Mouse (Mus musculus): ENCODE results near the gene Tbc1d17.

The Tbc1d17 gene

GRCm38 (mm10) chr7:44824872-44825271 lies 24.0 kb downstream of the Tbc1d17 start:
- peak; percentile 75 for DNase-seq (ENCODE audit: extremely low spot score, low spot score)

- no peak for DNase-seq (ENCODE audit: extremely low spot score, low spot score)
Measured at GRCm38 (mm10) chr7:44823409-44823808, 25.5 kb downstream of the Tbc1d17 start.

DNA sequence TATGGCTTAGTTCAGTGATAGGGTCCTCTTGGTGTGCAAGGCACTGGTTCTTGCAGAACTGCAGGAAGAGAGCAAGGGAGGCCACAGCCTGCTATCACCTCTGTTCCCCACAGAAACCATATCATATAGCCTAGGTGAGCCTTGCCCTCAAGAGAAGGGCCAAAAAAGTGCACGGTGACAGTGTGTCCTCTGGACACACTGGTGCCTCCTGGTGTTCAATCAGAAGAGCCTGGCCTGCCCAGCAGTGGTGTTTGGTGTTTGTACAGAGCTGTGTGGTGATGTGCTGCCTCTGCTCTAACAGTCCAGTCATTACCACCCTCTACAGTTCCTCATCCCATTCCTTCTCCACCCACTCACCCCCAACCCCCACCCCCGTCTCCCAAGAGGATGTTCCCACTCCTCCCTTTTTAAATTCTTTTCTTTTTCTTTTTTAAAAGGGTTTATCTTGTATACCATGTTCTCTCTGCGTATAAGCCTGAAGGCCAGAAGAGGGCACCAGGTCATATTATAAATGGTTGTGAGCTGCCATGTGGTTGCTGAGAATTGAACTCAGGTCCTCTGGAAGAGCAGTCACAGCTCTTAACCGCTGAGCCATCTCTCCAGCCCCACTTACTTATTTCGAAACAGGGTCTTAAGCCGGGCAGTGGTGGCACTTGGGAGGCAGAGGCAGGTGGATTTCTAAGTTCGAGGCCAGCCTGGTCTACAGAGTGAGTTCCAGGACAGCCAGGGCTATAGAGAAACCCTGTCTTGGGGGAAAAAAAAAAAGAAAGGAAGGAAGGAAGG lies 27.0 kb downstream of the Tbc1d17 start:
- DNase-seq (ENCODE audit: extremely low spot score, low spot score) = peak; percentile 12

DNA sequence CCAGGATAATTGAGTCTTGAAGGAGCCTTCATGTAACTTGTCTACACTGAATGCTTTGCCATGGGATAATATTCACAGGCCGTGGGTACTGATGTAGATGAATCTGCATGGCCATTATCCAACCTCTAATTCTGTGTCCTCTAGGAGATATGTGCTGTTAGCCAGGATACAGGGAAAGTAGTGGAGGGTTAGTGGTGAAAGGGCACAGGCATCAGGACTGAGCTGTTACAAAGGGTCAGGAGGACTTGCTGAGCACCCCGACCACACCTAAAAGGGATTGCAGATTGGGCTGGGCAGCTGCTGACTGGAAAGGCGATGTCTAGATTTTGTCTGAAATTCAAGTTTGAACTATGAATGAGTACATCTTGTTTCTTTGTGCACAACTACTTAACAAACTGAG lies 28.4 kb downstream of the Tbc1d17 start:
- peak; percentile 9 for DNase-seq (ENCODE audit: extremely low spot score, low spot score)

DNA sequence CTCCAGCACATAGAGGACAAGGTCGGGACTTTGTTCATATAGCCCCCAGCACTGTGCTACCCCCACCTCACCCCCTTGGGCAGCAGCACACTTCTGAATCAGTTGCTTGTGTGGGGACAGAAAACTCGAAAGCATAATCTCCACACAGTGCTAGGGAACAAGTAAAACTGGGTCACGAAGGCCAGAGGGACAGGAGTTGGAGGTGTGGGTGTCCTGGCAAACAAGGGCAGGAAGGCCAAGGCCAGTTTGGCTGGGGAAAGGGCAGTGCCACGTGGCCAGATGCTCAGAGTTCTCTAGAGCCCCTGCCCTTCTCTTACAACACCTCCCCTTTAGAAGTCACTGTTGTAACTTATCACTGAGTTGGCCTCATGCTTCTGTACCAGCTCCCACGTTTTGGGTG lies 29.0 kb downstream of the Tbc1d17 start:
- peak; percentile 12 for DNase-seq (ENCODE audit: extremely low spot score, low spot score)

DNA sequence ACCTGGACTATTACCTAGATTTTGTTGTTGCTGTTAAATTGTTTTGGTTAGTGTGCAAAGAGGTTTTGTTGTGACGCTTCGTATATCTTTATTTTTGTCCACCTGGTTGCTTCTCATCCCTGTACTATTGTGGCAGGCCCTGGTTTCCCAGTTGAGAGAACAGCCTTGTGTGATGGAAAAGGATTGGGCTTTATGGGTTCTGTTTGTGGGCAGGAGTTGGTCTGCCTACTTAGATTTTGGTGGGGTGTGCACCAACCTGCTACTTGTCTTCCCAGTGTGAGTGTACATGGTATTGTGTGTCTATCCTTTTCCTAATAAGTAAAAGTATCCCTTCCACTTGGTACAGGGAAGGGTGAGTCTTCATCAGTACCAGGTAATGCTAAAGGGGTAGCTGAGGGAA lies 29.5 kb downstream of the Tbc1d17 start:
- DNase-seq (ENCODE audit: extremely low spot score, low spot score) = no peak

GRCm38 (mm10) chr7:44818751-44819235 lies 30.1 kb downstream of the Tbc1d17 start:
- peak; percentile 14 for DNase-seq (ENCODE audit: extremely low spot score, low spot score)

- DNase-seq (ENCODE audit: extremely low spot score, low spot score) = peak; percentile 13
Measured at GRCm38 (mm10) chr7:44818164-44818563, 30.7 kb downstream of the Tbc1d17 start.

- DNase-seq (ENCODE audit: extremely low spot score, low spot score) = peak; percentile 13
Measured at GRCm38 (mm10) chr7:44817441-44817840, 31.4 kb downstream of the Tbc1d17 start.

DNA sequence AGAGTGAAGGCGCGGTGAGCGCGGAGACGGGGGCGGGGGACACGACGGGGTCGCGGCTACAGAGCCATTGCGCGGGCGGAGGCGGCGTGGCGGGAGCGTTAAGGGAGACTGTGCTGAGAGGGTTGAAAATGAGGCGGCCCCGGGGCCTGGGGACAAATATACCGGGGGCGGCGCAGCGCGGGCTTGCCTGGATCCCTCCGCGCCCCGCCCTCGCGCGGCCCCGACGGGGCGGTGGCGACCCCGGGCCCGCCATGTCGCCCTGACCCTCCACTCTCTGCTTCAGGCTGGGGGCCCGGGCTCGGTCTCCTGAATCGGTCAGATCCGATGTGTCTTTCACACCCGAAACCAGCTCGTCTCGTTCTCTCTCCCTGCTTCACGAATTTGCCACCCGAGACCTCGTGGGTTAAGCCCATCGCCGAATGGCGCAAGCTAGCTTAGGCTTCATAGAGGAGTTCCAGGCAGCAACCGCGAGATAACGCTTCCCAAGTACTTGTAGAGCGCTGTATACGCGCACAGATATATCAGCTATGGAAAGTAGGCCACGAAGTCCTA lies 32.3 kb downstream of the Tbc1d17 start, which contains the start of gene Atf5:
Gene Atf5, minus strand, starts transcription at position 189 of the 552 bp plus-strand sequence.
- no peak for DNase-seq (ENCODE audit: extremely low spot score, low spot score)

DNA sequence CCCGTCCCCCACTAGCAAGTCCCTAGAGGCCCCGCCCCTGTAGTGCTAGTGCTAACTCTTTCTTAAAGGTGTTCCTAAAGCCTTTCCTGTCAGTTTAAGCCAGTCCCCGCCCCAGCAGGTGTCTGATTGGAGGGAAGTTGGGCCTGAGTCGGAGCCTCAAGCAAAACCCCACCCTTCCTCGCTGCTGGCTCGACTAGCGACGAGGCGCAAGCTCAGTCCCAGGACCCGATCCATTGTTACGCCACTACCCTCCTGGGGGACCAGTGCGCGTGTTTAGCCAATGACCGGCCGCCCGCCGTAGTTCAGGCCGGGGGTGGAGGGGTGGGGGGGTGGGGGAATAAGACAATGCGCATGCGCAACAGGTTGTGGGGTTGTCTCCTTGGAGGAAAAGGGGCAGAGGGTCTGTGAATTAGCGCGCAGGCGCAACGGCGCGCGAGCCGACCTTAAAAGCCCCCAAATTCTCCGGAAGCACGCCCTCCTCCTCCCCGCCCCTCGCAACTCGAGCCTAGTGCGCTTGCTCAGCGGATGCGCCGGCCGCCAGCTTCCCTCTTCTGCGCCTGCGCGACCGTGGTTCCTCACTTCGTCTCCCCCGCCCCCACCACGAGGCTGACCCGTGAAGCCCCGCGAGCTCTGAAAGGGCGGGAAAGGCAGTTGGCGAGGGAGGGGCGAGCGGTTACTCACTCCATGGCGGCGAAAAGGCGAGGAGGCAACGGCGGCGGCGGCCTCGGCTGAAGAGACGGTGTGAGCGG lies 33.0 kb downstream of the Tbc1d17 start, which contains the start of the genes Nup62 and Il4i1:
Gene Nup62, plus strand, starts transcription at position 368 of the 749 bp plus-strand sequence.
Gene Il4i1, plus strand, starts transcription at position 667 of the 749 bp plus-strand sequence.
- peak; percentile 100 for DNase-seq (ENCODE audit: extremely low spot score, low spot score)

GRCm38 (mm10) chr7:44814952-44815553 lies 33.8 kb downstream of the Tbc1d17 start:
- DNase-seq (ENCODE audit: extremely low spot score, low spot score) = peak; percentile 32

- DNase-seq (ENCODE audit: extremely low spot score, low spot score) = peak; percentile 10
Measured at GRCm38 (mm10) chr7:44814423-44814822, 34.5 kb downstream of the Tbc1d17 start.

DNA sequence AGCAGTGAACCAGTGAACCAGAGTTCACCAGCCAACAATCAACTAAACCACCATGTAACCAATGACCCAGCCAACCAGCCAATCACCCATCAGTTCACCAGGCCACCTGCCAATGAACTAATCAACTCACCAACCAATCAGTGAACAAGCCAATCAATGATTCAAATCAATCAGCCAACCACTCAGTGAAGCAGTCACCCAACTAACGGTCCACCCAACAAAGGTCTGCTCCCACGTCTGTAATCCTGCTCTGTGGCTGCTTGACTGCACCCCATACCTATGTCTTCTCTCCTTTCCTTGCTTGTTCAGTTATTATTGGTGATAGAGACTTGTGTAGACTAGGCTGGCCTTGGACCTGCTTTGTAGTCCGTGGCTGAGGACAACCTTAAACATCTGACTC lies 34.9 kb downstream of the Tbc1d17 start:
- DNase-seq (ENCODE audit: extremely low spot score, low spot score) = no peak

GRCm38 (mm10) chr7:44812651-44813325 lies 36.1 kb downstream of the Tbc1d17 start:
- peak; percentile 8 for DNase-seq (ENCODE audit: extremely low spot score, low spot score)

DNA sequence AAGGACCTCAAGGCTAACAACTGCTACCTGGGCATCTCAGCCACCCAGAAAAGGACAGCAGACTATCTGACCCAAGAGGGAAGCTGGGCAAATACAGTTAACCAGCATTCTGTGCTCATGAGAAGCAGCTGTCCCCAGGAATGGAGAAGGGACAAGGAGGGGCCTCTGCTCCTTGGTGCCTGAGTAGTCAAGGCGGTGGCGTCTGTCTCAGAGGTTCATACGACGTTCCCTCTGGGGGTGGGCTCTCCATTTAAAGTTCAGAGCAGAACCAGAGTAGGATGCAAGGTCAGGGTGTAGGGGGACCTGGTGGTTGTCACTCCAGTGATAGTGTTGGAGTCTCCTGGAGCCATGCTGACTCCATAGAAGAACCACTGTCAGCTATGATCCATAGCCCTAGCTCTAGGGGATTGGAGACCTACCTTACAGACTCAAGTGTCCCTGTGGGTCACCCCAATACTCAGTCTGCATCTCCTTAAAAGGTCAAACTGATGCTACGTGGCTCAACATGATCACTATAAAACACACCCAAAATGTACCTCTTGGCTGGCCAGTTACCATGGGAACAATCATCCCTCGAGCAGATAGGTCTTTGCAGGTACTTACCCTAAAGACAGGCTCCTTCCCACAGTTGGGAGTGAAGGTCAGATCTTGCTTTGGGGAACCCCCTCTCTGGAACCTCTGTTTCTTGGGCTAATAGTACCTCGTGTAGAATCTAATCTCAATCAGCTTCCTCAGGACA lies 37.9 kb downstream of the Tbc1d17 start:
- DNase-seq (ENCODE audit: extremely low spot score, low spot score) = peak; percentile 8

DNA sequence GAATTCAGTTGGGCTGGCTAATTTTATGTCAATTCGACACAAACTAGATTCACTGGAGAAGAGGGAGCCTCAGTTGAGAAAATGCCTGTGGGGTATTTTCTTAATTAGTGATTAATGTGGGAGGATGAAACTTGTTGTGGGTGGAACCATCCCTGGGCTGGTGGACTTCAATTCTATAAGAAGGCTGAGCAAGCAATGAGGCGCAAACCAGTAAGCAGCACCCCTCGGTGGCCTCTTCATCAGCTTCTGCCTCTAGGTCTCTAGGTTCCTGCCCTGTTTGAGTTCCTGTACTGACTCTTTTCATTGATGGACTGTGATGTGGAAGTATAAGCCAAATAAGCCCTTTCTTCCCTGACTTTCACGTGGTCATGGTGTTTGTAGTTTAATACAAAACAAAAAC lies 38.5 kb downstream of the Tbc1d17 start:
- no peak for DNase-seq (ENCODE audit: extremely low spot score, low spot score)

DNA sequence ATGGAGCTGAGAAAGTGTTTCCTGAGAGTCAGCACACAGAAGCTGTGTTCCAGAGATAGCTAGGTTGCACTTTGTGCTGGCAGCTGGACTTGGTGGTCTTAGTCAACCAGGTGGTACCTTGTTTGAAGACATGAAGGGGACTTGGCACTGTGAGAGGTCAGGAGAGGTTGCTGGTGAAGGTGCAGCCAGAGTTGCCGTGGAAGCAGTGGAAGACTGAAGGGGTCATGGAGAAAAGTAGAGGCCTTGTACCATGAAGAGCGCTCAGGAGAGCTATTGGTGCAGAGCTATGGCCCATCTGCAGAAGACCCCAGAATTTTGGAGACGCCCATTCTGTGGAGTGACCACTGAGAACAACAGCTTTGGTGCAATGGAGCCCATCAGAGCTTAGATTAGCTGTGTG lies 39.4 kb downstream of the Tbc1d17 start:
- DNase-seq (ENCODE audit: extremely low spot score, low spot score) = peak; percentile 4

DNA sequence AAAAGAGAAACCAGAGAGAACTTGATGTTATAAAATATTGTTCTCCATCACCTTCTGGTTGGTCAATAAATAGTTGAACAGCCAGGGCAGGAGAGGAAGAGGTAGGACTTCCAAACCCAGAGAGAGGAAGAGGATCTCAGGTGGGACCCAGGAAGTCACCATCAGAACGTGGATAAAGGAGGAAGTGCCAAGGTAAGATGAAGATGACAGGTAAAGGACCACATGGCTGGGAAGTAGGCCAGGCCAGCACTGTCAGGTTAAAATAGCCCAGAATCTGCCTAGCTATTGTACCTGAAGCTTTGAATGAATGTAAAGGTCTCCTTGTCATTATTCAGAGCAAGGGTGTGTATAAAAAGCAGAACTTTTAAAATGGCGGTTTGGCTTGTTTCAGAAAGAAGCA lies 40.0 kb downstream of the Tbc1d17 start:
- DNase-seq (ENCODE audit: extremely low spot score, low spot score) = no peak

GRCm38 (mm10) chr7:44792781-44793180 lies 56.1 kb downstream of the Tbc1d17 start:
- DNase-seq (ENCODE audit: extremely low spot score, low spot score) = no peak

Measured in neural tube, embryonic 10.5 days (tissue).